Mouse (Mus musculus) ES-Bruce4 (cell line): ENCODE results near the gene Dlst. TPM values are rescaled to one million over a fixed set of nuclear protein-coding genes. Genes with fewer than 3 reads are reported as not detected.

Experiments used
- H3K27ac ChIP-seq: 2 replicates; pipeline ENCODE4 v1.5.1; 2012; ENCODE audit warnings: low read length, inconsistent platforms; ENCODE audit not compliant: insufficient read depth
- H3K27me3 ChIP-seq: 2 replicates; pipeline ENCODE4 v1.6.1; 2012; ENCODE audit warnings: mild to moderate bottlenecking, low read length, inconsistent platforms; ENCODE audit not compliant: control insufficient read depth, poor library complexity, insufficient read depth, severe bottlenecking
- H3K36me3 ChIP-seq: 2 replicates; pipeline ENCODE4 v1.6.1; 2012; ENCODE audit warnings: inconsistent platforms, mild to moderate bottlenecking, low read length, moderate library complexity; ENCODE audit not compliant: control insufficient read depth, poor library complexity, insufficient read depth, severe bottlenecking
- H3K4me1 ChIP-seq: one replicate; pipeline ENCODE4 v1.8.1; 2011; ENCODE audit warnings: low read length; ENCODE audit not compliant: control insufficient read depth, insufficient read depth
- H3K4me3 ChIP-seq: 2 replicates; pipeline ENCODE4 v1.5.1; 2011; ENCODE audit warnings: low read depth, mild to moderate bottlenecking, low read length
- H3K9ac ChIP-seq: 2 replicates; pipeline ENCODE4 v1.6.1; 2012; ENCODE audit warnings: low read depth, mild to moderate bottlenecking, inconsistent platforms; ENCODE audit not compliant: poor library complexity, severe bottlenecking
- H3K9me3 ChIP-seq: replicated peaks from 2 replicates; pipeline ENCODE4 v1.6.1; 2012; ENCODE audit warnings: mild to moderate bottlenecking, low read length, inconsistent platforms; ENCODE audit not compliant: control insufficient read depth, poor library complexity, insufficient read depth, severe bottlenecking
- CTCF ChIP-seq: IDR thresholded peaks from one replicate; pipeline ENCODE4 v1.8.1; 2011; ENCODE audit warnings: low read depth, low read length
- EP300 ChIP-seq: IDR thresholded peaks from 2 replicates; pipeline ENCODE4 v1.6.1; 2011; ENCODE audit warnings: low read depth, low read length; ENCODE audit not compliant: insufficient read depth
- POLR2A ChIP-seq: IDR thresholded peaks from one replicate; pipeline ENCODE4 v1.8.1; 2011; ENCODE audit warnings: low read length; ENCODE audit not compliant: insufficient read depth
- polyA plus RNA-seq: library from polyadenylated mRNA; stranded (reverse); fragments of >200 nt; gene quantifications from 2 replicates; pipeline ENCODE4 v1.2.4, GENCODE M21; 2011; ENCODE audit warnings: low read depth; ENCODE audit not compliant: missing spikeins, insufficient read depth, insufficient read length

Gene Dlst
- polyA plus RNA-seq, 1 experiment = 139 TPM

GRCm38 (mm10) chr12:85170284-85170947 lies 59.8 kb downstream of the Dlst start:
- no peaks in the 10 kb centered on the region for H3K9me3 ChIP-seq
- TF ChIP-seq CTCF = no peak
- no peak for TF ChIP-seq EP300
- no peak for TF ChIP-seq POLR2A
- H3K36me3 ChIP-seq = no peaks in the 10 kb centered on the region
- H3K4me1 ChIP-seq = no peaks in the 10 kb centered on the region
- no peak overlapping the region for H3K27ac ChIP-seq
- H3K9ac ChIP-seq = no peak overlapping the region
- H3K4me3 ChIP-seq = no peak overlapping the region
- no peaks in the 10 kb centered on the region for H3K27me3 ChIP-seq

GRCm38 (mm10) chr12:85170948-85171307 lies 60.3 kb downstream of the Dlst start:
- H3K9ac ChIP-seq = no peak overlapping the region
- no peaks in the 10 kb centered on the region for H3K36me3 ChIP-seq
- H3K4me3 ChIP-seq = no peak overlapping the region
- no peaks in the 10 kb centered on the region for H3K4me1 ChIP-seq
- H3K9me3 ChIP-seq = no peaks in the 10 kb centered on the region
- TF ChIP-seq CTCF (no peak), EP300 (no peak), POLR2A (no peak)
- H3K27me3 ChIP-seq = no peaks in the 10 kb centered on the region
- no peak overlapping the region for H3K27ac ChIP-seq

DNA sequence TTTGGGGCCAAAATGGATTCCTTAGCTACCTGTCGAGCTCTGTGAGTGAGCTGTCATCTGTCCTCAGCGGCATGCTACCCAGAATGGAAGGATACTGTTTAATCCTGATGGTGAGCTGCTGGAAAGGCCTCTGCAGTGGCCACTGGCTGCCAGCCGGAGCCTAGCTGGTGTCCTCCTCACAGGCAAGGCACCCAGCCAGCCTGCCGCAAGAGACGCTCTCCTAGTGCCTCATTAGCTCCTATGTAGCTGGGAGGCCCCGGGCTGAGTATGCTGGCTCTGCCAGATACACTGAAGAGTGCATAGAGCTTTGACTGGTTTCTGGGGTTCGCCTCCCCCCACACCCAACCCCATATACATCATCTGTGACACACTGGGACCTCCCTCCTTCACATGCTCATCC lies 63.4 kb downstream of the Dlst start:
- H3K4me1 ChIP-seq = no peaks in the 10 kb centered on the region
- TF ChIP-seq CTCF = no peak
- H3K36me3 ChIP-seq = no peaks in the 10 kb centered on the region
- no peaks in the 10 kb centered on the region for H3K9me3 ChIP-seq
- H3K9ac ChIP-seq = no peak overlapping the region
- H3K27ac ChIP-seq = no peak overlapping the region
- H3K27me3 ChIP-seq = no peaks in the 10 kb centered on the region
- H3K4me3 ChIP-seq = no peak overlapping the region

DNA sequence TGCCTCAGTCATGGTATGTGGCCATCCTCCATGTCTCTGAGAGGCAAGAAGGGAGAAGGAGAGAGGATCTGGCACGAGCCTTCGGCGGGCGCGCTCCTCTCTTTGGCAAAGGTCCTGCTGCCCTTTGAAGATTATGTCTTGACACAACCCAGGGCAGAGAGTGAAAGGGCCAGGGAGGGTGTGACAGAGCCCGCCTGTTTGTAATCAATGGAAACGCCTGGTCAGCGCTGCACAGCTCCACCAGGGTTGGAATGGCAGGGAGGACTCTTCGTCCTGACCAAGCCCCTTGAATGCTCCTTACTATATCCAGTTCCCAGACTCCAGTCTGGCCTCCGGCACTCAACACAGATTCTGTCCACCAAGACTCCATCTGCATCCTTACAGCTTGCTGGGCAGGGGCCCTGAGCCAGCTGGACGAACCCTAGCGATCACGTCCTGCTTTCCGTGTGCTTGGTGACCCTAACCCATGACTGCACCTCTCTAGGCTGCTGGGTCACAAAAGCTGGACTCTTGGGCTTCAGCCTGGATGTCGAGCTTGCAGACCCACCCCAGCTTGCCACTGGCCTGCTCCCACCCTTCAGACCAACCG lies 64.5 kb downstream of the Dlst start:
- Histone ChIP-seq H3K4me1 (no peaks in the 10 kb centered on the region), H3K27ac (no peak overlapping the region), H3K9ac (no peak overlapping the region), H3K9me3 (no peaks in the 10 kb centered on the region), H3K4me3 (no peak overlapping the region), H3K27me3 (no peaks in the 10 kb centered on the region), H3K36me3 (no peaks in the 10 kb centered on the region)
- TF ChIP-seq POLR2A (no peak), CTCF (no peak), EP300 (no peak)

- TF ChIP-seq CTCF = no peak
- TF ChIP-seq EP300 = no peak
- no peak for TF ChIP-seq POLR2A
- H3K27ac ChIP-seq = no peak overlapping the region
- no peak overlapping the region for H3K4me3 ChIP-seq
- no peaks in the 10 kb centered on the region for H3K27me3 ChIP-seq
- no peaks in the 10 kb centered on the region for H3K36me3 ChIP-seq
- H3K4me1 ChIP-seq = no peaks in the 10 kb centered on the region
- H3K9ac ChIP-seq = no peak overlapping the region
- H3K9me3 ChIP-seq = no peaks in the 10 kb centered on the region
These were observed 65.6 kb downstream of the Dlst start for GRCm38 (mm10) chr12:85175926-85176845.
